Mouse (Mus musculus) testis, adult 2 months (tissue): ENCODE measurements around the gene Fmo1.

Experiments used
- CTCF ChIP-seq: fragments of 200-500 bp; IDR thresholded peaks from 2 replicates; pipeline ENCODE4 v1.5.1; 2012; ENCODE audit warnings: low read depth, mild to moderate bottlenecking, inconsistent platforms, low read length, moderate library complexity; ENCODE audit not compliant: control insufficient read depth, insufficient read depth, insufficient replicate concordance
- POLR2A ChIP-seq: fragments of 200-500 bp; IDR thresholded peaks from 2 replicates; pipeline ENCODE4 v1.6.1; 2012; ENCODE audit warnings: low read depth, mild to moderate bottlenecking, inconsistent platforms, low read length, moderate library complexity; ENCODE audit not compliant: control insufficient read depth

GRCm38 (mm10) chr1:162887644-162888043, 21.2 kb upstream of the Fmo1 start:
- no peak for TF ChIP-seq CTCF
- TF ChIP-seq POLR2A, result no peak
